Mouse (Mus musculus): ENCODE results near the gene Aaed1.

Gene Aaed1

GRCm38 (mm10) chr13:64312024-64312915 is at the start of gene Aaed1:
Gene Aaed1 (minus strand): TSS chr13:64312710.
- DNase-seq (ENCODE audit: low spot score), result peak; percentile 91

GRCm38 (mm10) chr13:64362139-64362538 is 49.6 kb upstream of the Aaed1 start:
- DNase-seq (ENCODE audit: low spot score), result no peak

GRCm38 (mm10) chr13:64361020-64361419 is 48.5 kb upstream of the Aaed1 start:
- no peak for DNase-seq (ENCODE audit: low spot score)

- DNase-seq (ENCODE audit: low spot score), result no peak
Measured at GRCm38 (mm10) chr13:64359702-64360101, 47.2 kb upstream of the Aaed1 start.

- no peak for DNase-seq (ENCODE audit: low spot score)
Measured at GRCm38 (mm10) chr13:64358476-64358875, 46.0 kb upstream of the Aaed1 start.

- DNase-seq (ENCODE audit: low spot score), result no peak
Measured at GRCm38 (mm10) chr13:64357389-64357788, 44.9 kb upstream of the Aaed1 start.

GRCm38 (mm10) chr13:64349474-64349873 is 37.0 kb upstream of the Aaed1 start:
- DNase-seq (ENCODE audit: low spot score), result no peak

- DNase-seq (ENCODE audit: low spot score), result no peak
Measured at GRCm38 (mm10) chr13:64344082-64344501, 31.6 kb upstream of the Aaed1 start.

GRCm38 (mm10) chr13:64343598-64343997 is 31.1 kb upstream of the Aaed1 start:
- no peak for DNase-seq (ENCODE audit: low spot score)

- DNase-seq (ENCODE audit: low spot score), result no peak
Measured at GRCm38 (mm10) chr13:64335546-64336132, 23.1 kb upstream of the Aaed1 start.

- no peak for DNase-seq (ENCODE audit: low spot score)
Measured at GRCm38 (mm10) chr13:64333102-64333501, 20.6 kb upstream of the Aaed1 start.

GRCm38 (mm10) chr13:64332321-64332720 is 19.8 kb upstream of the Aaed1 start:
- DNase-seq (ENCODE audit: low spot score), result no peak

- no peak for DNase-seq (ENCODE audit: low spot score)
Measured at GRCm38 (mm10) chr13:64322561-64323281, 10.2 kb upstream of the Aaed1 start.

- DNase-seq (ENCODE audit: low spot score), result no peak
Measured at GRCm38 (mm10) chr13:64320334-64320733, 7.8 kb upstream of the Aaed1 start.

GRCm38 (mm10) chr13:64319782-64320181 is 7.3 kb upstream of the Aaed1 start:
- DNase-seq (ENCODE audit: low spot score), result no peak

GRCm38 (mm10) chr13:64318355-64318754 is 5.8 kb upstream of the Aaed1 start:
- no peak for DNase-seq (ENCODE audit: low spot score)

- peak; percentile 70 for DNase-seq (ENCODE audit: low spot score)
Measured at GRCm38 (mm10) chr13:64315483-64316050, 3.1 kb upstream of the Aaed1 start.

- no peak for DNase-seq (ENCODE audit: low spot score)
Measured at GRCm38 (mm10) chr13:64314041-64314440, 1.5 kb upstream of the Aaed1 start.

- no peak for DNase-seq (ENCODE audit: low spot score)
Measured at GRCm38 (mm10) chr13:64312916-64313289, 393 bp upstream of the Aaed1 start.

- no peak for DNase-seq (ENCODE audit: low spot score)
Measured at GRCm38 (mm10) chr13:64311266-64311665, 1.2 kb downstream of the Aaed1 start.

GRCm38 (mm10) chr13:64310585-64310984 is 1.9 kb downstream of the Aaed1 start:
- DNase-seq (ENCODE audit: low spot score), result peak; percentile 38

GRCm38 (mm10) chr13:64309842-64310241 is 2.7 kb downstream of the Aaed1 start:
- DNase-seq (ENCODE audit: low spot score), result no peak

Data from MN1 (cell line).